15 mouse cellular contexts compared by ENCODE assay signal in the genomic region with DNA sequence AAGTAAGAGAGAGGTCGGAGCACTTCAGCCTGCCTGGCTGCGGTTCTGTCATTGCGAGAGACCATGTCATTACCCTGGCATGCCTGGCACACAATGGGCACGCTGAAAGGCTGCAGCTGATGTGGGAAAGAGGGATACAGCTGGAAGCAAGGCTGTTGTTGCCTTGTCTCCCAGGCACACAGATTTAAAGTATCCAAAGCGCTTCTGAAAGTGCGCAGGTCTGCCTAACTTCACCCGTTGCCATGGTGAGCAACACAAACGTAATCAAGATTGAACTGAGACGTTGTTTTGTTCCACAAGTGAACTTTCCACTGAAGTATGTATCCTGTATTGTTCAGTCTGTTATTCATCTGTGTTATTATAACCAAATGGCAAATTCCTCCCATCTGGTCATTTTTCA. TPM values are rescaled to one million over a fixed set of nuclear protein-coding genes. Genes with fewer than 3 reads are reported as not detected.
DNase-seq lines count a peak whose midpoint lies in the region; ATAC-seq and TF ChIP-seq lines count a peak whose summit lies in the region.
"Had no signal": no experiment of that assay in that cellular context is flagged by ENCODE, and none has a peak within 500 bp of the region (broad histone marks: within the 10 kb centered on the region; RNA-seq: fewer than 3 reads in every experiment).

No protein-coding gene starts in this region.

- 0 out of 2 replicates have a peak, but pooled peaks have one; percentile 24 for ATAC-seq in midbrain, embryonic 12.5 days (ENCODE audit: low FRiP score, low read depth)
- ATAC-seq in midbrain, embryonic 13.5 days = no peak; the same call in 1 of the 2 replicates
- ATAC-seq in forebrain, embryonic 14.5 days = peak; percentile 25; the same call in 1 of the 2 replicates
- peak; percentile 69 for ATAC-seq in midbrain, embryonic 16.5 days

- no peak overlapping the region for H3K27ac ChIP-seq in midbrain, embryonic 12.5 days (replicated peaks)
- no peak overlapping the region for H3K27ac ChIP-seq in midbrain, embryonic 13.5 days
- no peak overlapping the region for H3K27ac ChIP-seq in cortical plate, adult 2 months (ENCODE audit: insufficient read depth, low read length)
- peak overlapping the region; percentile 63; the same call in 1 of the 2 replicates for H3K27ac ChIP-seq in forebrain, embryonic 14.5 days (ENCODE audit: low read depth, low read length)
- no peak overlapping the region for H3K27ac ChIP-seq in midbrain, embryonic 16.5 days (ENCODE audit: low read length)
- H3K27ac ChIP-seq: kidney, postnatal 0 days; liver, embryonic 13.5 days had no signal

- H3K4me2 ChIP-seq in midbrain, embryonic 12.5 days (replicated peaks) = no peak overlapping the region
- H3K4me2 ChIP-seq in midbrain, embryonic 13.5 days (replicated peaks) = no peak overlapping the region
- 0 out of 2 replicates have a peak overlapping the region, but pooled peaks have one; percentile 12 for H3K4me2 ChIP-seq in forebrain, embryonic 14.5 days (ENCODE audit: low read length)
- peak overlapping the region; percentile 41 for H3K4me2 ChIP-seq in midbrain, embryonic 16.5 days (ENCODE audit: low read length)
- H3K4me2 ChIP-seq: heart, embryonic 11.5 days; liver, embryonic 13.5 days had no signal

- DNase-seq in forebrain, embryonic 14.5 days (ENCODE audit: low spot score) = peak; percentile 61
- DNase-seq in heart, adult 18-20 months = no peak
- DNase-seq in left cerebral cortex, adult 11 months (ENCODE audit: low spot score) = no peak
- DNase-seq: adrenal gland, adult 8-10 months; liver, embryonic 13.5 days; lung, postnatal 36 days had no signal

- H3K27me3 ChIP-seq in midbrain, embryonic 12.5 days = no peaks in the 10 kb centered on the region; the same call in 1 of the 2 replicates
- H3K27me3 ChIP-seq in midbrain, embryonic 13.5 days = no peaks in the 10 kb centered on the region
- H3K27me3 ChIP-seq in forebrain, embryonic 14.5 days (replicated peaks; ENCODE audit: control insufficient read depth, insufficient read depth, low read length) = no peaks in the 10 kb centered on the region
- no peaks in the 10 kb centered on the region for H3K27me3 ChIP-seq in midbrain, embryonic 16.5 days (ENCODE audit: control insufficient read depth, insufficient read depth, low read depth, low read length)
- H3K27me3 ChIP-seq: CH12.LX; liver, embryonic 13.5 days had no signal

- no peak overlapping the region for H3K4me3 ChIP-seq in midbrain, embryonic 12.5 days
- H3K4me3 ChIP-seq in midbrain, embryonic 13.5 days (replicated peaks) = no peak overlapping the region
- H3K4me3 ChIP-seq in cortical plate, adult 2 months (ENCODE audit: insufficient read depth, low read length) = no peak overlapping the region
- H3K4me3 ChIP-seq in forebrain, embryonic 14.5 days (ENCODE audit: low read depth, low read length) = no peak overlapping the region
- H3K4me3 ChIP-seq in midbrain, embryonic 16.5 days (ENCODE audit: low read depth, low read length) = no peak overlapping the region
- H3K4me3 ChIP-seq: liver, embryonic 13.5 days had no signal

- peaks cover 24% of the 10 kb centered on the region for H3K4me1 ChIP-seq in midbrain, embryonic 12.5 days
- H3K4me1 ChIP-seq in midbrain, embryonic 13.5 days (replicated peaks) = peaks cover 20% of the 10 kb centered on the region
- H3K4me1 ChIP-seq in cortical plate, adult 2 months (ENCODE audit: control insufficient read depth, insufficient read depth, low read length) = 0 out of 2 replicates have a peak, but pooled peaks cover 2% of the 10 kb centered on the region
- peaks cover 18% of the 10 kb centered on the region for H3K4me1 ChIP-seq in forebrain, embryonic 14.5 days (ENCODE audit: control insufficient read depth, insufficient read depth, low read length)
- peaks cover 5% of the 10 kb centered on the region; the same call in 1 of the 2 replicates for H3K4me1 ChIP-seq in midbrain, embryonic 16.5 days (ENCODE audit: control insufficient read depth, insufficient read depth, low read length)
- H3K4me1 ChIP-seq: liver, embryonic 13.5 days had no signal

- H3K36me3 ChIP-seq in midbrain, embryonic 12.5 days = no peaks in the 10 kb centered on the region
- H3K36me3 ChIP-seq in midbrain, embryonic 13.5 days = no peaks in the 10 kb centered on the region
- no peaks in the 10 kb centered on the region for H3K36me3 ChIP-seq in forebrain, embryonic 14.5 days (ENCODE audit: control insufficient read depth, insufficient read depth, low read length)
- no peaks in the 10 kb centered on the region for H3K36me3 ChIP-seq in midbrain, embryonic 16.5 days (ENCODE audit: control insufficient read depth, insufficient read depth, low read length)
- H3K36me3 ChIP-seq: liver, embryonic 13.5 days had no signal

- H3K9ac ChIP-seq in midbrain, embryonic 12.5 days (replicated peaks) = no peak overlapping the region
- no peak overlapping the region for H3K9ac ChIP-seq in midbrain, embryonic 13.5 days (replicated peaks)
- no peak overlapping the region for H3K9ac ChIP-seq in forebrain, embryonic 14.5 days (ENCODE audit: low read length)
- no peak overlapping the region for H3K9ac ChIP-seq in midbrain, embryonic 16.5 days (ENCODE audit: low read depth, low read length)
- H3K9ac ChIP-seq: liver, embryonic 13.5 days had no signal

- TF ChIP-seq POLR2A in cortical plate, adult 2 months (IDR thresholded peaks at IDR 0.05; ENCODE audit: extremely low read depth, insufficient read depth, low read length) = 0 out of 2 replicates have a peak, but pooled peaks have one; percentile 13

- H3K9me3 ChIP-seq in midbrain, embryonic 12.5 days = no peaks in the 10 kb centered on the region
- H3K9me3 ChIP-seq in midbrain, embryonic 13.5 days = no peaks in the 10 kb centered on the region
- H3K9me3 ChIP-seq in forebrain, embryonic 14.5 days (replicated peaks; ENCODE audit: control insufficient read depth, low read length) = no peaks in the 10 kb centered on the region
- H3K9me3 ChIP-seq in midbrain, embryonic 16.5 days (replicated peaks; ENCODE audit: control insufficient read depth, low read length, poor library complexity, severe bottlenecking) = no peaks in the 10 kb centered on the region
- H3K9me3 ChIP-seq: liver, embryonic 13.5 days had no signal

- WGBS in midbrain, embryonic 12.5 days = 51% methylated on average over 9 of the region's 9 CpGs
- WGBS in midbrain, embryonic 13.5 days = 40% methylated on average over 9 of the region's 9 CpGs
- 20% methylated on average over 9 of the region's 9 CpGs for WGBS in forebrain, embryonic 14.5 days
- WGBS in midbrain, embryonic 16.5 days = 29% methylated on average over 9 of the region's 9 CpGs

- no peak for TF ChIP-seq CTCF in cortical plate, adult 2 months (IDR thresholded peaks at IDR 0.05; ENCODE audit: extremely low read depth, insufficient read depth, low read length)

RNA-seq across cellular contexts. Expression of gene Spata16, which starts 1.8 kb away (rescaled TPM):
- not detected in 2 replicates for polyA plus RNA-seq in midbrain, embryonic 12.5 days (2016; fragmentation: Nextera tagmentation; extraction: Ambion mirVana)
- polyA plus RNA-seq in midbrain, embryonic 13.5 days (2015; fragmentation: Nextera tagmentation; extraction: Ambion mirVana) = not detected in 2 replicates
- polyA plus RNA-seq in cortical plate, adult 2 months (2012; rRNA removed) = not detected in 2 replicates
- polyA plus RNA-seq in forebrain, embryonic 14.5 days (2014; fragmentation: Nextera tagmentation; extraction: Ambion mirVana) = 0.17 TPM in 1 of 2 replicates, not detected in the other
- polyA plus RNA-seq in midbrain, embryonic 16.5 days (2015; fragmentation: Nextera tagmentation; extraction: Ambion mirVana) = not detected in 2 replicates
- not detected for total RNA-seq in heart, adult 18-20 months (2021)
- total RNA-seq: adrenal gland, adult 8-10 months; CH12.LX; common myeloid progenitor, adult 5-6 weeks had no signal
- polyA plus RNA-seq: heart, embryonic 11.5 days; kidney, postnatal 0 days; liver, embryonic 13.5 days; small intestine, adult 2 months had no signal

Comparison
In these comparisons a context has a peak if more than half of its experiments do, and no peak if none do; other contexts are left out.
1. H3K4me2 ChIP-seq: peak in forebrain, embryonic 14.5 days (single experiment) and midbrain, embryonic 16.5 days (single experiment); none in midbrain, embryonic 12.5 days (single experiment) and midbrain, embryonic 13.5 days (single experiment).